Mouse (Mus musculus) megakaryocyte, adult 5-6 weeks (primary cell): Measurements from ENCODE around the gene Spem1. TPM values are rescaled to one million over a fixed set of nuclear protein-coding genes. Genes with fewer than 3 reads are reported as not detected.

Source experiments
- ATAC-seq: 2 replicates; pipeline ENCODE4 v1.8.0; 2016; ENCODE audit warnings: mild to moderate bottlenecking, inconsistent platforms; ENCODE audit not compliant: poor library complexity, severe bottlenecking
- total RNA-seq, 2 experiments: library from RNA; stranded (forward) in 1 of 2; stranded (reverse) in 1 of 2; fragments of 153-499, 151-499 nt in 1 of 2; fragments of 221-1000, 200-1000 nt in 1 of 2; gene quantifications; 2 replicates each; pipeline versions ENCODE4 v1.2.3 to v1.2.4; 2015 to 2017

The Spem1 gene
- total RNA-seq, 2 experiments from 2014 or later, result not detected

DNA sequence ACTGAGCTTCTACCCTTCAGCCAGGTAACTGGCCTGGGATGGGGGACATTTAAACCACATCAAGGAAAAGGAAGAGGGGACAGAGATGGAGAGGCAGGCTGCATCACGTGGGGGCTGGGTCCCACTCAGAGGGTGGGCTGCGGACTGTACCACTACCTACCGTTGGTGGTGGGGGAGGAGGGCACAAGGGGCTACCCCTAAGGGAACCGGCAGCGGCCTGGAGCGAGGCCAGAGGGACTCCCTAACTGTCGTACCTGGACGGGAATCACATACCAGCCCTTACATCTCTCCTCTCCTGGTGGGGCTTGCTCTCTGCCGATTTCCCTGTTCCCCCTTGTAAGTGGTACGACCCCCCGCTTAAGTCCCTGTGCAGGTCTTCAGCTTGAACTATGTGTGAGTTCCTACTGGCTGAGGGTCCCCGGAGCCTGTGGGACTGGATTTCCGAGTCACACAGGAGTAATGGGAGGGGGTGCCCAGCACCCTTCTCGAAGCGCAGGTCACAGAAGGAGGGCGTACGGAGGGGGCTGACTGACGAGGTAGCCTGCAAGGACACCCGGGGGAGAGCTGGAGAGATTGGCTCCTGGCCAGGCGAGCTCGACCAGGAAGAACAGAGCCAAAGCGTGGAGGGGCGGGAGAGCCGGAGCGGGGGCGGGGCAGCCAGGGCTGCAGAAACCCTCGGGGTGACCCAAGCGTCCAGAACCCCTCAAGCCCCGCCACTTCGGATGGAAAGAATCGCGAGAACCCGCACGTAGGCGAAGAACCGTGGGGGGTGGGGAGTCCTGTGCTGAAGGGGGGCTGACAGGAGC is 21.4 kb downstream of the Spem1 start:
- no peak for ATAC-seq

DNA sequence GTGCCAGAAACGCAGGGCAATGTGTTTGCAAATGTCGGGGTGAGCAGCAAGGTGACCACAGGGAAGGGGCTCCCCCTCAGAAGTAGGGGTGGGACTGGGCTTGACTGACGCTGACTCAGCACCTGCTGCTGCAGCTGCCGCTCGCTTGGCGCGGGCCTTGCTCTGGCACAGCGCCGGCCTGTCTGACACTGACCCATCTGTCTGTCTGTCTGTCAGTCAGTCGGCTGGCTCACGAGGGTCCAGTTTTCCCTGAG is 21.9 kb downstream of the Spem1 start:
- ATAC-seq, result no peak

DNA sequence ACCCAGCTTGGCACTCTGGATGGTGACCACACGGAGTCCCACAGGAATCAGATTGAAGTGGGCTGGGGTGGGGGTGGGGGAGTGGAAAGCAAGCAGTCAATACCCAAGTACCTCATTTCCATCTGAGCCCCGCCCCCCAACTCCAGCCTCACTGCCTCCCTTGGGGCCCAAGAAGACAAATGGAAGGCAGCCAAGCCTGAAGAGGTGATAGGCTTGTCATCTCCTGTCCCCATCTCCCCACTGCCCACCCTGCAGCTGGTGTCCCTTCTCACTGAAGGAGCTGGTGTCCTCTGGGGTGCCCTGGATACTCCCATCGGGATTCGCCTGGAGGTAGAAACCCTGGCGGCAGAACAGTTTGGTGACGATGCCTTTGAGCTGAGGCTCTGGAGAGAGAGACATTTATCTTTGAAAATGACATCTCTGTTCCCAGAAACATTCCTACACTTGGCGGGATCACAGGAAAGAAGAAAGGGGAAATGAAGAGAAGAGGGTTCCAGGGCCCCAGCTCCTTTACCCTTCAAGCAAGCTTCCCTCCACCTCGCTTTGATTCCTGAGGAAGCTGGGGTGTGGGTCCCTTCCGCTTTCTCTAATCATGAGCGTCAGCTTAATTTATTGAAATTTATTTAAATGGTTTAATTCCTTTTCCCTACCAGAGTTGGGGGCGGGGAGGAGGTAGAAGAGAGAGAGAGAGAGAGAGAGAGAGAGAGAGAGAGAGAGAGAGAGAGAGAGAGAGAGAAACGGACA is 22.4 kb downstream of the Spem1 start:
- no peak for ATAC-seq

DNA sequence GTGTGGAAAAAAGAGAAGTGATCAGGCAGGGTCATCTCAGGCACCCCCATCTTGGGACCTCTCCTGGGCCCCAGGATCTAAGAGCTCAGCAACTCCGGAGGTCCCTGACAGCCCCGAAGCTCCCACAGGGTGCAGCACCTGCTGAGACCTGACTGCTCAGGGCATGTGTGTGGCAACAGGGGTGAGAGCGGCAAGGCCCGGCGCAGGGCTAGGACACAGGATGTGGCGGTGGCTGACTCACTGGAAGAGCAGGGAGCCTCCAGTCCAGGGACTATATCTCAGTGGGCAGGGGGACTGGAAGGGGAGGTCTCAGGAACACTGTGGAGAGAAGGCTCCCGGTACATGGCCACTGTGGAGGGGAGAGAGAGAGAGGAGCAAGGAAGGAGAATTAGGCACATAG is 24.1 kb downstream of the Spem1 start:
- no peak for ATAC-seq

DNA sequence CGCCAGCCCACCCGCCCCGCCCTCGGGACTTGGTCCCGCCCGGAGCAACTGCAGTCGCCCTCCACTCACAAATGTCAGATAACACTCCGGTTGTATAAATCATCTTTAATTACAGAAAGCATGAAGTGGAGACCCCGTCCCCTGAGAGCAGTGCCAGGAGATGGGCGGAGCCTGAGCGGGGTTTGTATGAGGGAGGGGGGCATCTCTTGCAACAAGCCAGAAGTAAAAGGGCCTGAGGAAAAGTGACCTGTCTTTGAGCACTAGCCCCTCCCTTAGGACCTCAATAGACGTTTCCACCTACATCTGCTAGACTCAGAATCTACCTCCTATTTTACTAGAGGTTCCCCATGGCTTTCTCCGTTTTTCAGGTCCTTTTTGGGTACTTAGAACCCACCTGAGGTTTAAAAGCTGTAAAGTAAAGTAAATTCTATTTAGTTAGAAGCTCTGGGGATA is 26.0 kb downstream of the Spem1 start:
- ATAC-seq, result no peak

DNA sequence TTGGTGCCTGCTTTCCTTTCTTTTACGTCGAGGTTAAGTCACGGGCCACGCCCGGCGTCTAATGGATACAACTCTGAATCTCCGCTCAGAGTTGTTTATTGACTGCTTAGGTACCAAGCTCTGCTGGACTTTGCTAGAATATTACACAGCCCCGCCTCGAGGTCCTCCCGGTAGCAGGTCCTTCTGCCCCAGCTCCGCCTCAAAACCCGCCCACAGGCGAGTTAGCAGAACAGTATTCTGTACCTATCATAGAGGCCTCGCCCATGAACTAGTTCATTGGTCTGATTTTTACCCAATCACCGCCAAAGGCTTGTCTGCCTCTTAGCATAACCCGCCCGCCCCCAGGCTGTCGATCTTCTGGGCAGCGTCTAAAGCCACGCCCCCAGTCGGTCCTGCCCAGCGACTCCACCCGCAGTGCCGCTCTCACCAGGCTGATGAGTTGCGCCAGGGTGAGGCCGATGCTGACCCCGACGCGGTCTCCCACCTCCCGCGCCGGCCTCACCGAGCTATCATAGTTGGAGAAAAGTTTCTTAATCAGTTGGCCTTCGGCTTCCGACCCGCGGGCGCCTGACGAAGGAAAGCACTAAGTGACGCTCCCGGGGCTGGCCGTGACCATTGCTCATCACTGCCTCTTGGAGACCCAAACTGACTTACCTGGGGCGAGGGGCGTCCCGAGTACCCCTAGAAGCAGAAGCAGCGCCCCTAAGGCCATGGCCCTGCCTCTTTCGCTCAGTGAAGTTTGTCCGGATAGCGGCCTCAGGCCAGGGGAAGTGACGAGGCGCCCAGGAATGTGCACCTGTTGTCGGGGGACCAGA is 26.6 kb downstream of the Spem1 start, which contains the start of gene Chrnb1:
TSS of gene Chrnb1 (minus strand) at position 776 of the 815 bp plus-strand sequence.
- peak; percentile 98 for ATAC-seq

DNA sequence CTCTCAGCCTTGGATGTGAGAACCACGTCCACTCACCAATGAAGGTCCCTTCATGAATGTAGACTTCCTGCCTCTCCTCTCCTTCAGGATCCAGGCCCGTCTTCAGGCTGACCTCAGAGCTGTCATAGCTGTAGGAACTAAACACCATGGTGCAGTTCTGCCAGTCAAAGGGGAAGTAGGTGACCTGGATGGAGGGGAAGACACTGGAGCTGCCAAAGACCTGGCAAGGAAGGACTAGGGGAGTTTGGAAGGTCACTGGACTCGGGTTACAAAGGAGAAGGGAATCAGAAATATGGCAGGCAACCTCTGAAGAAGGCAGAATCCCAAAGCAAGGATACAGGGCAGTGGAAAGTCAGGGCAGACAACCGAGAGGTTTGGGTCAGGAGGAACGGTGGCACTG is 28.6 kb downstream of the Spem1 start:
- no peak for ATAC-seq

DNA sequence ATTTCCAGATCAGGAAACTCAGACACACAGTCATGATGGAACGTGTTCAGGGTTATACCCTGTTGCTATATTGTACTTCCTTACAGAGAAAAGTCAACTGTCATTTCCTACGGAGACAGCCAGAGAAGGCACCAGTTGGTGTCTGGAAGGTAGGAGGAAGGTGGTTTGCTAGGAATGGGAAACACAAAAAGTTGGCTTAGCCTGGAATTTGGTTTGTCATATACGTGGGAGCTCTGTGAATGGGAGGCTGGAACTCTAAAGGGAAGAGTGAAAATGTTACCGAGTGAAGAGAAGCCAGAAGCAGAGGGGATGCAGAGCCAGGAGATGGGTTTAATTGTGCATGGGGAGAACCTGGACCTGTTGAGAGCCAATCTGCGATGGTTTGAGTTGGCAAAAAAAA is 30.6 kb downstream of the Spem1 start:
- ATAC-seq, result no peak

DNA sequence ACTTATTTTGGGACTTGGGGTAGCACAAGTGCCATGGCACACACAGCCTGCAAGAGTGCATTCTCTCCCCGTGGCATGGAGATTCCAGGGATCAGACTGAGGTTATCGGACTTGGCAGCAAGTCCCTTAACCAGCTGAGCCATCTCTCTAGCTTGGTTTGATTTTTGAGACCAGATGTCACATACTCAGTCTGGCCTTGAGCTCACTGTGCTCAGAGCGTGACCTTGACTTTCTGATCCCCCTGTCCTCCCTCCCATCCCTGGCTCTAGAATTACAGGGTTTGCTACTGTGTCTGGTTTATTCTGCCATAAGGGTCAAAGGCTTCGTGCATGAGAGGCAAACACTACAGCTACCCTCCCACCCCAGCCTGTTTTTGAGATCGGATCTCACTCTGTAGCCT is 32.5 kb downstream of the Spem1 start:
- ATAC-seq, result no peak

DNA sequence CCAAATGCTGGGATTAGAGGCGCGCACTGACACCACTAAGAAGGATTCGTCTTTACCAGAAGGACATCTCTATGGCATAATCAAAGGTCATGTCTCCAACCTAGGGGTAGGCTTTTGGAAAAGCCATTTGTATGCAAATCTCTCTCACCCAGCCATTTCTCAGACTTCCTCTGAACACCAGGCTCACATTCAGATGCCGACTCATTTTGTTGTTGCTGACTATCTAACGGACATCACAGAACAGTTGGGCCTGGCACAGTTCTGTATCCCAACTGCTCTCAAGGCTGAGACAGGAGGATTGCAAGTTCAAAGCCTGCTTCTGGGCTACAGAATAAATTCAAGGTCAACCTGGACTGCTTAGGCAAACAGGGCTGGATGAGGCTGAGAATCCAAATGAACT is 34.7 kb downstream of the Spem1 start:
- no peak for ATAC-seq

DNA sequence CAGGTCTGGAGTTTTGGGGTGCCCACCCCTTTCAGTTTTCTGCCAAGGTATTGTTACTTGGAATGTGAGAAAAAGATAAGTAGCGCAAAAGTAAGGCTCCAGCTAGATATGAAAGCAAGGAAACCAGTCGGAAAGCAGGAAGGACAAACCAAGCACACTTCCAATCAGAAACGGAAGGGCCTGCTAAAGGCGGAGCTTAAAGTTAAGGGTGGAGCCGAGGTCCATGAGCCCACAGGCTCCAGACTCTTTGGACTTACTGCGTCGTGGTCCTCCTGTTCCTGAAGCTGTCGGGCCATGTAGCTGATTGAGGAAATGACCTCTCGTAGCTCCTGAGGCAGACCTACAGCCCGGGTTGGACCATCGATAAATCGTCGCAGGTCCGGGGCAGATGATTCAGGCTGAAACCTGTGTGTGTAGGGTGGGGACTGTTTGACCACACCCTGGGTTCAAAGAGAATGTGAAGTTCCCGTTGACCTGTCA is 37.1 kb downstream of the Spem1 start:
- ATAC-seq, result peak; percentile 77

DNA sequence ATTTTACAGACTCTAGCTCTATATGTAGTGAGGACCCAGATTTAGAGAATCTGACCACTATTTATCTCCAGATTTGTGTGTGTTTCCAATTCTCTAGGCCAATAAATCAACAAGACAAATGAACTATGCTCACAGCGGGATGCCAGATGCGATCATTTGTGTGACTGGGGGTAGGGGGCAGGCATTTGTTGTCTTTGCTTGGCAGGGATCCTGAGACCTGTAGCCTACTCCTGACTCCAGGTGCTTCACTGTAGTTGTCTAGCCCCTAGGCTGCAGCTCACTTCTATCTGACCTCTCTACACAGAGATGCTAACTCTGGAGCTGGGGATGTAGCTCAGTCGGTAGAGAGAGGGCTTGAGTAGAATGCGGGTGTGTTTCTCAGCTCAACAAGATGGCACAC is 40.2 kb downstream of the Spem1 start:
- no peak for ATAC-seq

DNA sequence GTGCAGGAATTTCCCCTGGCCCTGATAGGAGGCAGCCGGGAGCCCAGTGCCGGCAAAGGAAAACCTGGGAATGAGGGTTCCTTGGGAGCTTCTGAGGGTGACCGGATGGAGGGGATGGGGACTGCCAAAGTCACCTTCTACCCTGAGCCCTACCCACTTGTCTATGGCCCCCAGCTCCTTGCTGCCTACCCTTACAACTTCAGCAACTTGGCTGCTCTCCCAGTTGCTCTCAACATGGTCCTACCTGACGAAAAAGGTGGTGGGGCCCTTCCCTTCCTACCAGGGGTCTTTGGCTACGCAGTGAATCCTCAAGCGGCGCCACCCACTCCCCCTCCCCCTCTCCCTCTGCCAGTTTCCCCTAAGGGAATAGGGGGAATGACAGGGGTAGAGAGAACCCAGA is 43.0 kb downstream of the Spem1 start:
- no peak for ATAC-seq

DNA sequence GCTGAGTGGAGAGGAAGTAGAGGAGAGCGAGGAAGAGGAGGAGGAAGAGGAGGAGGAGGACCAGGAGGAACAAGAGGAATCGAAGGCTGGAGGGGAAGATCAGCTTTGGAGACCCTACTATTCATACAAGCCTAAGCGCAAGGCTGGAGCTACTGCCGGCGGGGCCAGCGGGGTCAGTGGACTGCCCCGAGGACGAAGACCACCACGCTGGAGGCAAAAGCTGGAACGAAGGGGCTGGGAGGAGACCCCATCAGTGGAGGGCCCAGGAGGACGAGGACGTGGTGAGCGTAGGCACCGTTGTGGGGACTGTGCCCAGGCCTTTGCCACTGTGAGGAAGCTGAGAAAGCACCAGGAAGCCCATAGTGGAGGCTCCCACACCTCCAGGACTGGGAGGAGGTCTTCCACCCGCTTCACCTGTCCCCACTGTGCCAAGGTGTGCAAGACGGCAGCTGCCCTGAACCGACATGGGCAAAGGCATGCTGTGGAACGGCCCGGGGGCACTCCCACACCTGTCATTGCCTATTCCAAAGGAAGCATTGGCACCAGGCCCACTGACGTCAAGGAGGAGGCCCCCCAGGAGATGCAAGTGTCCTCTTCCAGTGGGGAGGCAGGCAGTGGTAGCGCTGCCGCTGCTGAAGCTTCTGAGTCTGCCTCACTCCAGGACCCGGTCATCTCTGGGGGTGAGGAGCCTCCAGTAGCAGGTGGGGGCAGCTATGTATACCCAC is 43.6 kb downstream of the Spem1 start:
- ATAC-seq, result no peak

DNA sequence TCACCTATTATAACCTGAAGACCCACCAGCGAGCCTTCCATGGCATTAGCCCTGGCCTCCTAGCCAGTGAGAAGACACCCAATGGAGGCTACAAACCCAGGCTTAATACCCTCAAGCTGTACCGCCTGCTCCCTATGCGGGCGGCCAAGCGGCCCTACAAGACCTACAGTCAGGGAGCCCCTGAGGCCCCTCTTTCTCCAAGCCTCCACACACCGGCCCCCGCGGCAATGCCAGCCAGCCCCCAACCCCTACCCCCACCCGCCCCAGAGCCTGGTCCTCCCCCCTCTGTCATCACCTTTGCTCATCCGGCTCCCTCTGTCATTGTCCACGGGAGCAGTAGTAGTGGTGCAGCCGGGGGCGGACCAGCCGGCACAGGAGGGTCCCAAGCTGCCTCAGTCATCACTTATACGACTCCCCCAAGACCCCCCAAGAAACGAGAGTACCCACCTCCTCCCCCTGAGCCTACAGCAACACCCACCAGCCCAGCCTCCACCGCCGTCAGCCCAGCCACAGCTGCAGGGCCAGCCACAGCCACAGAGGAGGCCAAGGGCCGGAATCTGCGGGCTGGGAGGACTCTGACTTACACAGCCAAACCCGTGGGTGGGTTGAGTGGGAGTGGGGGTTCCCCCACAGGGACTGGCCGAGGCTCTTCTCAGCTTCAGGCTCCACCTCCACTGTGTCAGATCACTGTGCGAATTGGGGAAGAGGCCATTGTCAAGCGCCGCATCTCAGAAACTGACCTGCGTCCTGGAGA is 44.3 kb downstream of the Spem1 start:
- ATAC-seq, result peak; percentile 40

DNA sequence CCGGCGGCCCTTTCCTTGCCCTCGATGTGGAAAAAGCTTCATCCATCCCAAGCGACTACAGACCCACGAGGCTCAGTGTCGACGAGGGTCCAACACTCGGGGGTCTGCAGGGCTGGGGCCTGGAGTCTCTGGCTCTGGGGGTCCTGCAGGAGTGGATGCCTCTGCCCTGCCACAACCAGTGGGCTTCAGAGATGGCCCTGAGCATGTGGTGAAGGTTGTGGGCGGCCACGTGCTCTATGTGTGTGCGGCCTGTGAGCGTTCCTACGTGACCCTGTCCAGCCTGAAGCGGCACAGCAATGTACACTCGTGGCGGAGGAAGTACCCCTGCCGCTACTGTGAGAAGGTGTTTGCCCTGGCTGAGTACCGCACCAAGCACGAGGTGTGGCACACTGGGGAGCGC is 45.5 kb downstream of the Spem1 start:
- no peak for ATAC-seq

DNA sequence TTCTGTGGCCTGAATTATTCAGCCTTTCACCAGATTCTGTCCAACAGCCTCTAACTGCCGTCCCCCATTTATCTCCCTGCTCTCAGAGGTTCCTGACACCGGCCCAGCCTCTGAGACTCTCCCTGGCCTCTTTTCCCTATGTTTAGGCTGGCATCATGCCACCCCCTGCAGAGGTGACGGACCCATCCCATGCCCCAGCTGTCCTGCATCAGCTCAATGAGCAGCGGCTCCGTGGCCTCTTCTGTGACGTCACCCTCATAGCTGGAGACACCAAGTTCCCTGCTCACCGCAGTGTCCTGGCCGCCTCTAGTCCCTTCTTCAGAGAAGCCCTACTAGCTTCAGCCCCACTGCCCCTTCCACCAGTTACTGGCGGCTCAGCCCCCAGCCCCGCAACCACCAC is 46.3 kb downstream of the Spem1 start:
- ATAC-seq, result no peak

DNA sequence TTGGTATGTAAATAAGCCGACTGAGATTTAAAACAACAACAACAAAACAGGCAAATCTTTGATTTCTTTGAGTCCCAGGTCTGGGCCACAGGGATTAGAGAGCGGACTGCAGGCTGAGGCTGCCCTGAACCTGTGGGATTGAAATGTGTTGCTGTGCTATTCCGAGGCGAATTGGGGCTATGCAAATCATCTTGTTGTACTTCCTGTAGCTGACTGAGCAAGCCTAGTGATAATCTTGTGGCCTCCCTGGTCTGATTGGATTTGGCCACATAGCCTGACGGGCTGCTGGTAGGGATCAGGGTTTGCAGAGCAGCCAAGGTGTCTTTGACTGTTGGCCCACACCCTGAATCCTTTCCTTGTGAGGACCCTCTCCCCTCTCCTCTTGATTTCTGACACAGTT is 47.0 kb downstream of the Spem1 start:
- no peak for ATAC-seq
